Mouse (Mus musculus) heart, embryonic 14.5 days (tissue): ENCODE results near the gene Blnk. TPM values are rescaled to one million over a fixed set of nuclear protein-coding genes. Genes with fewer than 3 reads are reported as not detected.

ENCODE experiments used
- ATAC-seq: fragments of 200-750 bp; cut with Nextera tagmentation; 2 replicates; pipeline ENCODE4 v1.8.0; 2017; ENCODE audit warnings: low read depth, moderate TSS enrichment; ENCODE audit not compliant: insufficient number of reproducible peaks, insufficient read depth, low FRiP score
- H3K27ac ChIP-seq, 2 experiments: fragments of 200-500 bp in 1 of 2; fragments of 300-500 bp in 1 of 2; sonication (generic) in 1 of 2; replicated peaks in 1 of 2; 2 replicates each; pipeline ENCODE4 v1.5.1; 2012 to 2014; ENCODE audit warnings: low read depth in 2 of 2, low read length in 2 of 2, control low read depth in 1 of 2, mild to moderate bottlenecking in 1 of 2, mixed read lengths in 1 of 2; ENCODE audit not compliant: control insufficient read depth in 1 of 2, insufficient read depth in 1 of 2
- H3K27me3 ChIP-seq: fragments of 300-500 bp; sonication (generic); 2 replicates; pipeline ENCODE4 v1.6.1; 2014; ENCODE audit warnings: mild to moderate bottlenecking, low read length, control low read depth; ENCODE audit not compliant: control insufficient read depth, insufficient read depth
- H3K36me3 ChIP-seq: fragments of 300-500 bp; sonication (generic); 2 replicates; pipeline ENCODE4 v1.6.1; 2014; ENCODE audit warnings: mild to moderate bottlenecking, control low read depth, low read length, mixed read lengths; ENCODE audit not compliant: control insufficient read depth, insufficient read depth
- H3K4me1 ChIP-seq, 2 experiments: fragments of 200-500 bp in 1 of 2; fragments of 300-500 bp in 1 of 2; sonication (generic) in 1 of 2; 2 replicates each; pipeline ENCODE4 v1.6.1; 2012 to 2014; ENCODE audit warnings: low read length in 2 of 2, control low read depth in 1 of 2, mixed read lengths in 1 of 2; ENCODE audit not compliant: control insufficient read depth in 2 of 2, insufficient read depth in 2 of 2
- H3K4me2 ChIP-seq: fragments of 300-500 bp; sonication (generic); 2 replicates; pipeline ENCODE4 v1.6.1; 2014; ENCODE audit warnings: mild to moderate bottlenecking, low read length
- H3K4me3 ChIP-seq, 2 experiments: fragments of 200-500 bp in 1 of 2; fragments of 300-500 bp in 1 of 2; sonication (generic) in 1 of 2; 2 replicates each; pipeline ENCODE4 v1.5.1; 2012 to 2014; ENCODE audit warnings: low read length in 2 of 2, mild to moderate bottlenecking in 2 of 2, control low read depth in 1 of 2, low read depth in 1 of 2, moderate library complexity in 1 of 2; ENCODE audit not compliant: control insufficient read depth in 1 of 2, insufficient read depth in 1 of 2
- H3K9ac ChIP-seq: fragments of 300-500 bp; sonication (generic); 2 replicates; pipeline ENCODE4 v1.6.1; 2014; ENCODE audit warnings: mild to moderate bottlenecking, low read length
- H3K9me3 ChIP-seq: fragments of 300-500 bp; sonication (generic); 2 replicates; pipeline ENCODE4 v1.6.1; 2016; ENCODE audit warnings: low read length, control low read depth; ENCODE audit not compliant: control insufficient read depth
- WGBS: fragments of 180-500 bp; shearing (Covaris S2); extraction: QIAGEN DNeasy Blood & Tissue Kit; methylation state at CpG from one replicate; pipeline ENCODE4 v1.1.7; 2014; 5-methylcytosine and 5-hydroxymethylcytosine counted together
- polyA plus RNA-seq: library from polyadenylated mRNA; unstranded; fragments of >200 nt; fragmentation: Nextera tagmentation; extraction: Ambion mirVana; gene quantifications from 2 replicates; pipeline ENCODE4 v1.2.1, GENCODE M21; 2014

Blnk gene
- 0.27 and 0.39 TPM in 2 replicates for polyA plus RNA-seq

- Histone ChIP-seq H3K27me3 (no peaks in the 10 kb centered on the region), H3K4me3 (no peak within 1 kb of the TSS), H3K36me3 (no peaks in the 10 kb centered on the region), H3K9me3 (no peaks in the 10 kb centered on the region), H3K27ac (no peak within 1 kb of the TSS), H3K9ac (no peak within 1 kb of the TSS), H3K4me2 (no peak within 1 kb of the TSS), H3K4me1 (no peaks in the 10 kb centered on the region)
- no peak for ATAC-seq
- WGBS = 57% methylated on average over 8 of the region's 8 CpGs
Observed at GRCm38 (mm10) chr19:40994057-40994585, at the start of gene Blnk. Blnk (minus strand) TSS chr19:40994535.

- Histone ChIP-seq H3K36me3 (no peaks in the 10 kb centered on the region), H3K4me3 (no peak overlapping the region), H3K4me1 (no peaks in the 10 kb centered on the region), H3K9ac (no peak overlapping the region), H3K27me3 (no peaks in the 10 kb centered on the region), H3K4me2 (no peak overlapping the region), H3K27ac (no peak overlapping the region), H3K9me3 (no peaks in the 10 kb centered on the region)
- ATAC-seq = no peak
- 77% methylated on average over 7 of the region's 7 CpGs for WGBS
Observed at GRCm38 (mm10) chr19:41039110-41039509, 44.8 kb upstream of the Blnk start.

- Histone ChIP-seq H3K27me3 (no peaks in the 10 kb centered on the region), H3K4me3 (no peak overlapping the region), H3K27ac (no peak overlapping the region), H3K4me1 (no peaks in the 10 kb centered on the region; a peak in 1 of 4 replicates), H3K9ac (no peak overlapping the region), H3K36me3 (no peaks in the 10 kb centered on the region), H3K4me2 (no peak overlapping the region), H3K9me3 (no peaks in the 10 kb centered on the region)
- no peak for ATAC-seq
- 26% methylated on average over 4 of the region's 4 CpGs for WGBS
Observed at GRCm38 (mm10) chr19:41035809-41036551, 41.6 kb upstream of the Blnk start.

GRCm38 (mm10) chr19:41031869-41032268 lies 37.5 kb upstream of the Blnk start:
- Histone ChIP-seq H3K4me1 (peaks cover 0 to 2% of the 10 kb centered on the region in 2 experiments; a peak in 1 of 4 replicates), H3K27ac (no peak overlapping the region), H3K4me2 (no peak overlapping the region), H3K4me3 (no peak overlapping the region), H3K9me3 (no peaks in the 10 kb centered on the region), H3K27me3 (no peaks in the 10 kb centered on the region), H3K9ac (no peak overlapping the region), H3K36me3 (no peaks in the 10 kb centered on the region)
- 71% methylated on average over 6 of the region's 6 CpGs for WGBS
- ATAC-seq = no peak

- H3K4me3 ChIP-seq = no peak overlapping the region
- H3K9ac ChIP-seq = no peak overlapping the region
- ATAC-seq = no peak
- H3K4me2 ChIP-seq = no peak overlapping the region
- no peaks in the 10 kb centered on the region for H3K27me3 ChIP-seq
- peaks cover 0 to 2% of the 10 kb centered on the region in 2 experiments; a peak in 1 of 4 replicates for H3K4me1 ChIP-seq
- H3K36me3 ChIP-seq = no peaks in the 10 kb centered on the region
- no peak overlapping the region for H3K27ac ChIP-seq
- WGBS = 56% methylated on average over 11 of the region's 11 CpGs
- H3K9me3 ChIP-seq = no peaks in the 10 kb centered on the region
Observed at GRCm38 (mm10) chr19:41031009-41031408, 36.7 kb upstream of the Blnk start.

- WGBS = 65% methylated on average over 6 of the region's 6 CpGs
- H3K27ac ChIP-seq = no peak overlapping the region
- H3K9me3 ChIP-seq = no peaks in the 10 kb centered on the region
- H3K36me3 ChIP-seq = no peaks in the 10 kb centered on the region
- H3K4me3 ChIP-seq = no peak overlapping the region
- no peak overlapping the region for H3K9ac ChIP-seq
- H3K27me3 ChIP-seq = no peaks in the 10 kb centered on the region
- no peak overlapping the region for H3K4me2 ChIP-seq
- H3K4me1 ChIP-seq = peaks cover 0 to 2% of the 10 kb centered on the region in 2 experiments; a peak in 1 of 4 replicates
- no peak for ATAC-seq
Observed at GRCm38 (mm10) chr19:41030161-41030560, 35.8 kb upstream of the Blnk start.

- Histone ChIP-seq H3K27ac (no peak within 1 kb of the TSS), H3K9me3 (no peaks in the 10 kb centered on the region), H3K4me1 (peaks cover 0 to 2% of the 10 kb centered on the region in 2 experiments; a peak in 1 of 4 replicates), H3K36me3 (no peaks in the 10 kb centered on the region), H3K27me3 (no peaks in the 10 kb centered on the region), H3K4me2 (no peak within 1 kb of the TSS), H3K4me3 (no peak within 1 kb of the TSS), H3K9ac (no peak within 1 kb of the TSS)
- 84% methylated on average over 6 of the region's 6 CpGs for WGBS
- ATAC-seq = no peak
Observed at GRCm38 (mm10) chr19:41029219-41029618, 34.9 kb upstream of the Blnk start, which contains the start of gene Dntt. Dntt (plus strand) TSS chr19:41029275.
